Mouse (Mus musculus) liver, adult (tissue): Measurements from ENCODE around the gene Rprm.

Experiments
- GATA4 ChIP-seq: IDR thresholded peaks from 2 replicates; pipeline ENCODE4 v1.6.1; 2014; ENCODE audit warnings: mild to moderate bottlenecking, low read length; ENCODE audit not compliant: insufficient replicate concordance

Gene Rprm

DNA sequence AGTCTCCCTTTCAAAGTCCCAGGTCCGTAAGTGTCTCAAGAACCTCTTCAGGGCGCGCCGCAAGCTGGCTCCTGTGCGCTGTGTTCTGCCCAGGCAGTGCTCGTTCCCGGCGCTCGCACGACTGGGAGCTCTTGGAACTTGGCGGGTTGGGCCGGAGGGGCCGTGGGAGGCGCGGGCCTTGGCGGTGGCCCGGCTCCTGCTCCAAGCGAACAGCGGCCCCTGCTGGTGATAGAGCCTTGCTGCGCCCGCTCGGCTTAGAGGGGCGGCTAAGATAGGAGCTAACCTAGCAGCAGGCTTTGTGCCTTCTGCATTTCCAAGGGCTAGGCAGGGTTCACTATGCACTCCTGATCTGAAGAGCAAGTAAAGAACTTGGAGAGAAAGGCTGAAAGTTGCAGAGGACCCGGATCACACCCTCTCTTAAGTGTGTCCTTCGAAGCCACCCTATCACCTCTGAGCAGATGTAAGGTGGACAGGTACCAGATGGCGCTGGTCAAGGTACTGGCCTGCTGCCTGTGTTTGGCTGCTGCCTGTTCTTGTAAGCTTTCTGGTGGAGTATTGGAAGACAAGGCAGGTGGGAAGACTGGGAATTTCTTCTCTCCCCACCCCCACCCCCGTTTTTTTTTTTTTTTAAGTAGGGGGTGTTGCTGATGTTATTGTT, at the start of gene Rprm:
TSS of gene Rprm (minus strand) at position 123 of the 658 bp plus-strand sequence.
- TF ChIP-seq GATA4 = no peak

- no peak for TF ChIP-seq GATA4
Measured at GRCm38 (mm10) chr2:54119305-54119704, 34.0 kb upstream of the Rprm start.

DNA sequence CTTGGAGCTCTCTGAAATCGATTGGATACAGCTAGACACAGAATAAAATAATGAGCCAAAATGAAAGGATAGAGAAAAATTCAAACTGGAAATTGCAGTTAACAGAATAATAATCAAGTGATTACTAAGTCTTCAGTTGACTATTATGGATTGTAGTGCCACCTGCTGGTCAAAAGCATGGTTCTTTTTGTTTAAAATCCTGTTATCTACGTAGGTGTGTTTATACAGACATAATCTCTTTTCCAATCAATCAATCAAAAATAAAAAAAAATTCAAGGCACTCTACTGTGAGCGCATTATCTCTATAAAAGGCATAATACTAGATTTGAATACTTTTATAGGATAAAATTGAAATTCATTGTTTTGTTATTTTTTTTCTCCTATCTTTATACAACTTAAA, 33.5 kb upstream of the Rprm start:
- no peak for TF ChIP-seq GATA4

DNA sequence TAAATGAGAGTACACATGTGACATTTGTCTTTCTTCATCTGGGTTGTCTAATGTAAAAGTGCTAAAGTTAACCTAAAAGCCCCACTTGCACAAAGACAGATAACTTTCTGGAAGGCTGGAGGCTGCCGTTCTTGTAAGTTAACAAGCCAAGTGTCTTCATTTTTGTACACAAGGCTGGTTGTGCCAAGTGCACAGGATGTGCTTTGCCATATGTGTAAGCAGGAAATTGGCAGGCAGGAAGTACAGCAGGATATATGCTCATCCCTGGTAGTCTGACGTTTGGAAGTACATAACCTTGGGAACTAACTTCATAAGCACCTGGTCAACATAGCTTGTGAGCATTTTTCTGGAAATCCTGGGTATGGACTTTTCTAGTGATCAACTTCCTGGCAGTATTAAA, 25.9 kb upstream of the Rprm start:
- no peak for TF ChIP-seq GATA4

- TF ChIP-seq GATA4 = no peak
Measured at GRCm38 (mm10) chr2:54106232-54106726, 20.9 kb upstream of the Rprm start.

DNA sequence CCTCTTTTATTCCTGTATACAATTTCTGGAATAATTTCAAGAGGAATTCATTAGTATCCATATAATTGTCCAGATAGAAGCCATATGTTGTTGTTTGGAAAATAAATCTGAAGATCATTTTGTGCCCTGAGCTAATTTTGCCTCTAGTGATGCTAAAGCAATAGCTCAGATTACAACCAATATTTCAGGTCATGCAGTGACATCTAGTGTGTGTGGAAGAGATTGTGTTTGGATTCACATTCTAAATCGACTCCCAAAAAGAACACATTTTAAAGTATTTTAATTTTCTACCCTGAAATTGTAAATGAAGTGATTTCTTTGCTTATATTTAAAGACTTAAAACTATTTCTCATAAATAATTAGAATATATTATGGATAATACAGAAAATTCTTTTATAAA, 14.6 kb upstream of the Rprm start:
- no peak for TF ChIP-seq GATA4

GRCm38 (mm10) chr2:54092616-54093015, 7.3 kb upstream of the Rprm start:
- TF ChIP-seq GATA4 = no peak

- no peak for TF ChIP-seq GATA4
Measured at GRCm38 (mm10) chr2:54086254-54086653, 902 bp upstream of the Rprm start.

GRCm38 (mm10) chr2:54084737-54085429, 469 bp downstream of the Rprm start:
- no peak for TF ChIP-seq GATA4

DNA sequence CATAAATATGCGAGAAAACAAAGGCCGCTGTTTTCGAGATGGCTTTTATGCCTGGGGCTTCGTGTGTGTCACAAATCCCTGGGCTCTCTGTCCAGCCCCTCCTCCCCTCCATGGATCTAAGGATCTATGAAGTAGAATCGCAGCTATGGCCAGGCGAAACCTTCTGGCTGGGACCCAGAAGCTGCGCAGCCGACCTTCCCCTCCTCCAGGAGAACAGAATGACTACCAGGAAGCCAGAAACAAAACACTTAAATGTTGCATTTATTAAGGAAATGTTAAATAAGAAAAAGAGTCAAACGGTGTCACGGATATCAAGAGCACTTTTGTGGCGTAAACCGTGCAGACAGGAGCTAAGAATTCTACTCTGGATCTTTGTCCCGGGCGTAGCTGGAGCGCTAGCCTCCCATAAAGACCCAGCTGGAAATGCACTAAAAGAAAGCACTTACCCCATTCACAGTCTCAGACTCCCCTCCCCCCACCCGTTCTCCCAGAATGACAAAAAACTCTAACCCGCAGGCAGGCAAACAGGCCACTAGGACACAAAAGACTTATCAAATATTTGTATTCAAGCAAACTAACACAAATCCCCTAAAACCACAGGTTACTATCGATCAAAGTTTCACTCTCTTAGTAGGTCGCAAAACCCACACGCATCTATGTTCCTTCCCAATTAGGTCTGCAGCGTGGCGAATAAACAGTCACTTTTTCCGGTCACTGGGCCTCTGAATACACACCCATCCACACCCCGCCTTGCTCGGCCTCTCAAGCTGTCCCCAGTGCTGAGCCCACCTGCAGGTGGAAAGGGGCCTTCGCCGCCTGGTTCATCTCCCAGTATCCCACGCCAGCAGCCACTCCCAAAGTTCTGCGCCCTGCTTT, 1.3 kb downstream of the Rprm start:
- no peak for TF ChIP-seq GATA4

DNA sequence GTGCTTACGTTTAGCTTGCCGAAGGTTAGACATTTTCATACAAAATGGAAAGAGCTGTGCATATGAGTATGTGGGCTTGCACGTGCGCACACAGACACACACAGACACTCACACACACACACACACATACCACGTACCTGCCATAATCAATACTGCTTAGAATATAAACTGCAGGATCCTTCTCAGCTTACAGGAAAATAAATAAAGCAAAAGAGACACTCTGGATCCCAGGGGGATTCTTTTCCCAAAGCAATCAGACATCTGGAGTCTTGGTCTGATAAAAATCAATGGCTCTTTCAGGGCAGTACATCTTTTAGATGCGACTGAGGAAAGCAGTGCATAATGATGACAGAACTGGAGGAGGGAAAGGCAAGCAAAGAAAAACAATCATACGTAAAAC, 6.4 kb downstream of the Rprm start:
- TF ChIP-seq GATA4 = no peak

DNA sequence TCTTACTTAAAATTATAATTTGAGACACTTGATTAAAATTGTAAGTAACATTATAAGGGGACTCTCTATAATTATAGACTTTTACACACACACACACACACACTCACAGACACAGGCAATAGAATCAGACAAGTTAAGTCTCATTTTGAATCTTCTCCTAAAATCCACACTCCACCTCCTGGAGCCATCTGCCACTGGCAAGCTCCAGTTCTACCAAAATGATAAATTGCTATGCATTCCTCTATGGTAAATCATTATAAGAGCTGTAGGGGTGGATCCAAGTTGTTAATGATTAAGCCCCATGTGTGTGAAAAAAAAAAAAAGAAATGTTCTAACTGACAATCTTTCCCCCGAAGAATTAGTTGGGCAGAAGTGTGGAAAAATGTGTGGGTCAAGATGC, 13.8 kb downstream of the Rprm start:
- TF ChIP-seq GATA4 = no peak

DNA sequence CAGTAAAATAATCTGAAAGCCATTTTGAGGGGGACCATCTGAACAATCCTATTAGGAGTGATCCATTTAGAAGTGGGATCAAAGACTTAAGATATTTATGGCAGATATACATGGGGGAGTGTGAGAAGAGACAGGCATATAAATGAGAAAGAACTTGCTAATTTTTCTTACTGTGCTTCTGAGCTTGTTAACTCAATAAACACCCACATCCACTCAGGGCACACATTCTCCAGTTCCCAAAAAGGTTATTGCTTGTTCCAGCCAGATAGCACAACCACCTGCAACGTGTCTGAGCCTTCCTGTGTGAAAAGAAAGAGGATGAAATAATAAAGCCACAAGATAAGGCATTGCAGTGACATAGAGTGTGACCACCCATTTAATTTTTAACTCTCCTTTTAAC, 22.9 kb downstream of the Rprm start:
- no peak for TF ChIP-seq GATA4

DNA sequence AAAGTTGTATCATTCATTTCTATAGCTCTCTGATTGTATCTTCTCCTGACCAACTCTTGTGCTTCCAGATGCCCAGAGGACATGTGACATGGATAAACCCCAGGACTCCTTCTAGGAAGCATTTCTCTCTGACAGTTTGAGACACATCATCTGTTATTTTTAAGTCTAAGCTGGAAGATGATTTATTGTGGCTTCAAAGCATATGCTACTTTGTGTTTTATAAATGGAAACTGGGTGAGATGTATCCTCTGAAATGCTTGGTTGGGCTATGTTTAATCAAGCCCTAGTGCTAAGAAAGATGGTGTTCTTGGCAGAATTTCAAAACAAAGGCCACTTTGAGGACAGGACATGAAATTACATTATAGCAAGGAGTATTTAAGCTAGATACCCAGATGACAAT, 24.3 kb downstream of the Rprm start:
- no peak for TF ChIP-seq GATA4
